Mouse (Mus musculus): Measurements from ENCODE around the gene Cacna1d. TPM values are rescaled to one million over a fixed set of nuclear protein-coding genes. Genes with fewer than 3 reads are reported as not detected.

Cacna1d gene
- polyA plus RNA-seq, 1 experiment from 2014 or later, result 3.0 TPM

- Histone ChIP-seq H3K27ac (no peak overlapping the region), H3K27me3 (ENCODE audit: insufficient read depth, low read length) (no peaks in the 10 kb centered on the region), H3K4me3 (replicated peaks; ENCODE audit: low read depth, low read length) (no peak overlapping the region), H3K36me3 (ENCODE audit: insufficient read depth, low read length) (no peaks in the 10 kb centered on the region), H3K9ac (ENCODE audit: low read depth, low read length) (no peak overlapping the region), H3K4me2 (ENCODE audit: low read length) (no peak overlapping the region), H3K4me1 (replicated peaks; ENCODE audit: insufficient read depth, low read length) (no peaks in the 10 kb centered on the region), H3K9me3 (replicated peaks; ENCODE audit: low read length) (no peaks in the 10 kb centered on the region)
- ATAC-seq (replicated peaks; ENCODE audit: low FRiP score, low read depth) (no peak), DNase-seq (ENCODE audit: low spot score) (no peak)
- no peak for TF ChIP-seq CTCF (IDR thresholded peaks at IDR 0.05; ENCODE audit: low read depth)
- 56% methylated on average over 8 of the region's 8 CpGs for WGBS
These were observed 387.2 kb downstream of the Cacna1d start for GRCm38 (mm10) chr14:30103946-30104536.

- no peak for ATAC-seq (replicated peaks; ENCODE audit: low FRiP score, low read depth)
- peak; percentile 68 for TF ChIP-seq CTCF (IDR thresholded peaks at IDR 0.05; ENCODE audit: low read depth)
- Histone ChIP-seq H3K4me2 (ENCODE audit: low read length) (no peak overlapping the region), H3K36me3 (ENCODE audit: insufficient read depth, low read length) (no peaks in the 10 kb centered on the region), H3K9me3 (replicated peaks; ENCODE audit: low read length) (no peaks in the 10 kb centered on the region), H3K4me3 (replicated peaks; ENCODE audit: low read depth, low read length) (no peak overlapping the region), H3K27me3 (ENCODE audit: insufficient read depth, low read length) (no peaks in the 10 kb centered on the region), H3K9ac (ENCODE audit: low read depth, low read length) (no peak overlapping the region), H3K27ac (no peak overlapping the region), H3K4me1 (replicated peaks; ENCODE audit: insufficient read depth, low read length) (no peaks in the 10 kb centered on the region)
- peak; percentile 56 for DNase-seq (ENCODE audit: low spot score)
- 52% methylated on average over 5 of the region's 5 CpGs for WGBS
These were observed 394.0 kb downstream of the Cacna1d start for GRCm38 (mm10) chr14:30097239-30097638.

GRCm38 (mm10) chr14:30092426-30092825 lies 398.8 kb downstream of the Cacna1d start:
- Histone ChIP-seq H3K4me3 (replicated peaks; ENCODE audit: low read depth, low read length) (no peak overlapping the region), H3K4me2 (ENCODE audit: low read length) (no peak overlapping the region), H3K27me3 (ENCODE audit: insufficient read depth, low read length) (no peaks in the 10 kb centered on the region), H3K9me3 (replicated peaks; ENCODE audit: low read length) (no peaks in the 10 kb centered on the region), H3K9ac (ENCODE audit: low read depth, low read length) (no peak overlapping the region), H3K36me3 (ENCODE audit: insufficient read depth, low read length) (no peaks in the 10 kb centered on the region), H3K27ac (no peak overlapping the region), H3K4me1 (replicated peaks; ENCODE audit: insufficient read depth, low read length) (no peaks in the 10 kb centered on the region)
- 63% methylated on average over 4 of the region's 4 CpGs for WGBS
- DNase-seq (ENCODE audit: low spot score) (no peak), ATAC-seq (replicated peaks; ENCODE audit: low FRiP score, low read depth) (no peak)
- TF ChIP-seq CTCF (IDR thresholded peaks at IDR 0.05; ENCODE audit: low read depth), result no peak

GRCm38 (mm10) chr14:30092021-30092420 lies 399.2 kb downstream of the Cacna1d start:
- H3K9me3 ChIP-seq (replicated peaks; ENCODE audit: low read length), result no peaks in the 10 kb centered on the region
- H3K4me2 ChIP-seq (ENCODE audit: low read length), result no peak overlapping the region
- no peaks in the 10 kb centered on the region for H3K27me3 ChIP-seq (ENCODE audit: insufficient read depth, low read length)
- 59% methylated on average over 2 of the region's 2 CpGs for WGBS
- DNase-seq (ENCODE audit: low spot score), result no peak
- ATAC-seq (replicated peaks; ENCODE audit: low FRiP score, low read depth), result no peak
- H3K27ac ChIP-seq, result no peak overlapping the region
- H3K36me3 ChIP-seq (ENCODE audit: insufficient read depth, low read length), result no peaks in the 10 kb centered on the region
- H3K4me1 ChIP-seq (replicated peaks; ENCODE audit: insufficient read depth, low read length), result no peaks in the 10 kb centered on the region
- no peak for TF ChIP-seq CTCF (IDR thresholded peaks at IDR 0.05; ENCODE audit: low read depth)
- H3K9ac ChIP-seq (ENCODE audit: low read depth, low read length), result no peak overlapping the region
- no peak overlapping the region for H3K4me3 ChIP-seq (replicated peaks; ENCODE audit: low read depth, low read length)

- Histone ChIP-seq H3K4me1 (replicated peaks; ENCODE audit: insufficient read depth, low read length) (no peaks in the 10 kb centered on the region), H3K4me3 (replicated peaks; ENCODE audit: low read depth, low read length) (no peak overlapping the region), H3K27ac (no peak overlapping the region), H3K9ac (ENCODE audit: low read depth, low read length) (no peak overlapping the region), H3K9me3 (replicated peaks; ENCODE audit: low read length) (no peaks in the 10 kb centered on the region), H3K36me3 (ENCODE audit: insufficient read depth, low read length) (no peaks in the 10 kb centered on the region), H3K27me3 (ENCODE audit: insufficient read depth, low read length) (no peaks in the 10 kb centered on the region), H3K4me2 (ENCODE audit: low read length) (no peak overlapping the region)
- no peak for DNase-seq (ENCODE audit: low spot score)
- 72% methylated on average over 4 of the region's 4 CpGs for WGBS
- no peak for TF ChIP-seq CTCF (IDR thresholded peaks at IDR 0.05; ENCODE audit: low read depth)
- no peak for ATAC-seq (replicated peaks; ENCODE audit: low FRiP score, low read depth)
These were observed 411.5 kb downstream of the Cacna1d start for GRCm38 (mm10) chr14:30079729-30080128.

- Histone ChIP-seq H3K27me3 (ENCODE audit: insufficient read depth, low read length) (no peaks in the 10 kb centered on the region), H3K4me2 (ENCODE audit: low read length) (peak overlapping the region; percentile 25), H3K9ac (ENCODE audit: low read depth, low read length) (no peak overlapping the region), H3K9me3 (replicated peaks; ENCODE audit: low read length) (no peaks in the 10 kb centered on the region), H3K4me3 (replicated peaks; ENCODE audit: low read depth, low read length) (no peak overlapping the region), H3K27ac (no peak overlapping the region), H3K36me3 (ENCODE audit: insufficient read depth, low read length) (no peaks in the 10 kb centered on the region), H3K4me1 (replicated peaks; ENCODE audit: insufficient read depth, low read length) (no peaks in the 10 kb centered on the region)
- TF ChIP-seq CTCF (IDR thresholded peaks at IDR 0.05; ENCODE audit: low read depth), result no peak
- ATAC-seq (replicated peaks; ENCODE audit: low FRiP score, low read depth) (peak; percentile 76), DNase-seq (ENCODE audit: low spot score) (peak; percentile 83)
- 41% methylated on average over 15 of the region's 15 CpGs for WGBS
These were observed 413.0 kb downstream of the Cacna1d start for GRCm38 (mm10) chr14:30078115-30078808.

All from kidney, postnatal 0 days (tissue).